Mouse (Mus musculus) cerebellum, adult 8-10 months (tissue): ENCODE results near the gene Sorcs1.

Experiments used
- DNase-seq: peaks from one replicate; pipeline ENCODE4 v3.0.0; 2022

Sorcs1 gene

DNA sequence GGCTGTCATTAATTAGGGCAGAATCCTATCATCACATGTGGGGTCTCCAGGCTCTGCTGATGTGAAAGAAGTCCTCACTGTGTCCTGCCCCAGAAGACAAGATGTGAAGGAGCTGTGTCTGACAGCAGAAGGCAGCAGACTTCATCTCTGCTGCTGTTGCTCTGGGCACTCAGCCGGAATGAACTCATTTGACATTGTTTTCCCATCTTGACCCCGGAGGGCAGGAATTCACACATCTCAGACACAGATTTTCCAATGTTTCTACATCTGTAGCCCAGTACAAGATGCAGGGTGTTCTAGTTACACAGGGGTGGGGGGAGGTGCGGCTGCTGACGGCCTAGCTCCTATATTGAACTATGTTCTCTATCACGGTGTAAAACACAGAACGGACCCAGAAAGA, 474.1 kb downstream of the Sorcs1 start:
- DNase-seq, result no peak

DNA sequence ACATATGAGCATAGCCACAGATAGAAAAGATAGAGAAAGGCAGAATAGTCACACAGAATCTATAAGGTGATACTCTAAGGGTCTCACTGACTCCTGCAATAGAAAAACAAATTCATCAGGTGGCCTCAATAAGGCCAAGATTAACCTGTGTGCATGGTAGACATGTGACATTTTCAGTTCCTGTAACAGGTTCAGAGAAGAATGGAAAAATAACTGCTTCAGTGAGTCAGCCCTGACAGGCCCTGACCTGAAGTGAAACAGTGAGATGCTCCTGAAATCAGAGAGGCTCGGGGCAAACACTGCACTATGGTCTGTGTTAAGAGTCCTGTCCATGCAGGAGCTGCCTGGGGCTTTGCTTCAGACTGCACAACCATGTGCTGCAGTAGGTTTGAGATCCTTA, 481.9 kb downstream of the Sorcs1 start:
- no peak for DNase-seq

DNA sequence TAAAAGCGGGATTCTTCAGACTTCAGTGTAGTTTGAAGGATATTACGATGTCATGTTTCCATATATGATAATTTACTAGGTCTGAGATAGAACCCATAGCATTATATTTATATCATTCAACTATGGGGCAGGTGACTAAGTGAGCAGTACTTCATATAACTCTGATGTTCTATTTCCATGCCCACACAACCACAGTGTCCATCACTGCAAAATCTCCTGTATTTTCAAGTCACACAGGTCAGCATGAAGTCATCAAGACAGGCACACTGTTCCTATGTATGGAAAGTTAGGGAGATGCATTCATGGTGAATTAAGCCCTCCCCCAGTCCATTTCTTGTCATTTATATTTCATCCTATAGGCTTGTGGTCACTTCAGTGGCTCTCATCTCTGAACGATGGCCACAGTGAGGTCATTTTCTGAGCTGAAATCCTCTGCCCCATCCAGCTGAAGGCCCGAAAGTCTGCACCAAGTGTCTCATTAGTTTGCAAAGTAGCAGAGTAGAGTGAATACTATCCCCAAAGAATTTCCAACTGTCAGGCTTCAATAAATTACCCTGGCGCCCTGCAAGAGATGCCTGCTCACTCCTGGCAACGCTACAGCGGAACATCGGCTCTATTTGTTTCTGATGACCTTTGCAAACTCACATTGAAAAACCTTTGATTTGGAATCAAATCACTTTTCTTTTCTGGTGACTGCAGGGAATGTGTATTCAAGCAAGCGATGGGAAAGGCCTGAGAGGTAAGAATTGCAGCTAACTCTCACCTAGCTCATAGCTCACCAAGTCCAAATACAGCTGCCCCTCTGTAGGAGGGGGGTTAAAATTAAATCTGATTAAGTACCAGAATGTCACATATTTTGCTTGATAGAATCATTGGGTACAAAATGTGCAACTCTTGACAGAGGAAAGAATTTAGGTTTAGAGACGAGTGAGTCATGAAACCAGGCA, 492.4 kb downstream of the Sorcs1 start:
- DNase-seq, result no peak

DNA sequence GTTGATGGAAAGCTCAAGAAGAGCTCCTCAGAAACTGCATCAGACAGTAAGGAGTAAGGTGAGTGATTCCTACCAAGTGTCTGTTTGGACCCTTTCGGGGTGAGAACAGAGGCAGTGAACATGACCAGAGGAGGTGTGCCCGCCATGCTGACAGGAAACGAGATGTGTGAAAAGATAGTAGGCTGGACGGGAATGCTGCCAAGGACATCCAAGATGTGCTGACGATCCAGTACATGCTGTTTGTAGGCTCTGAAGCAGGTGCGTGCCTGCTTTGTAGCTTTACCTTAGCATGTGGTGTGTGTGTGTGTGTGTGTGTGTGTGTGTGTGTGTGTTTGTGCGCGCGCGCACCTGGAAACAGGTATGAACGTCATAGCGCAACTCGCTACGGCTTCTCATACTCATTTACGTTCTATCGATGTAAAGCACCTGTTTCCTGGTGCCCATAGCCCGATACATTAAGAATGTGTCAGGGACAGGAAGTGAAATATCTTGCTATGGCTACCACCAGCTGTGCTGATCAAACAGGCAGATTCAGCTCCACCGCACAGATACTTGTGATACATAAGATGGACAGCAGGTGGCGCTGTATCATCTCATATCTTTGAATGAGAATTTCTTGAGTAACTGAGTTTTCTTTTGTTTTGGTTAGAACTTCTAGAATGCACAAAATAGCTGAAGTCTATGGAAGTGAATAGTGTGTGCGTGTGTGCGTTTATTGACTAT, 493.4 kb downstream of the Sorcs1 start:
- DNase-seq, result peak; percentile 11

DNA sequence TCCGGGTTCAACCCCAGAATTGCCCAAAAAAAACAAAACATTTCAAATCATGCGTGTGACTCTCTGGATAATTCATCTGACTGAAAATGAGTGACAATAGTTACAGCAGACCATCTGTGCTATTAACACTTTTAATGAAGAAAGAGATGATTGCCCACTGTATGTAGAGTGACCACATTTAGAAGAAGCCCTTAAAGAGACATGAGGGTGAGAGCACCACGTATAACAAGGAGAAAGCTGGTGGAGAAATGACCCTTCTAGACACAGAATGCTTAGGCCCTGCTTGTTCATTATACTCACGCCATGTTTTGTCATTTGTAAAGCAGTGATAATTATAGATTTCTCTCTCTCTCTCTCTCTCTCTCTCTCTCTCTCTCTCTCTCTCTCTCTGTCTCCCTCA, 499.6 kb downstream of the Sorcs1 start:
- no peak for DNase-seq

DNA sequence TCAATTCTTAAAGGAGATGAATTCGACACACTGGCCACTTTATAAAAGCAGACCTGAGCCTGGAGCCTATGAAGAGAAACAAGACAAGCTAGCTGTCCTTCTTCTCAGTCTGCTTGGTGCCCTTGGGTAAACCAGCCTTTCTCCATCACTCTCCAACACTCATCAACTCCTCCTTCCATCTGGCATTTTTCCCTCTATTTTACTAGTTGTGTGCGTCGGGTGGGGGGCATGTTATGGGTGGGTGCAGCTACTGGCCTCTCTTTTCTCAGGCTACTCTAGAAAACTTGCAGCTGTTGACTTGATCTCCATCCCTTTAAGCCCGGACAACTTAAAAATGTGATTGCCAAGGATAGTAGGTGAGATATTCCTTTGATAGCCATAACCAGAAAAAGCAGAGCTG, 500.3 kb downstream of the Sorcs1 start:
- DNase-seq, result no peak

DNA sequence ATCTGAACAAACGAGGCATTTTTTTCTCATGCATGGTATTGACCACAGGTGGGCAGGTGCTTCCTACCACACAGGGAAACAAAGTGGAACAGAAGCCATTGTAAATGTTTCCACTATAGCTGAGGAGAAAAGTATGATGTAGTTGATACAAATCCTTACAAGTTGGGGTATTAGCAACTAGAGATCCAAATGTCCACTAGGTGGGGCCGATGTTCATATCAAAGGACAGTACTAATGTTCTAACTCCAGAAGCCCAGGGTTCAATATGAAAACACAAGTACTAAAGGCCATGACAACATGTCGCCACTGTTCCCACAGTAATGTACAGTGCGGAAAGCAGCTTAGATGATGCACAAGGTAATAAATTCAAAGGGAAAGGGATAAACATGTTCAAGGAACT, 506.6 kb downstream of the Sorcs1 start:
- DNase-seq, result peak; percentile 1

DNA sequence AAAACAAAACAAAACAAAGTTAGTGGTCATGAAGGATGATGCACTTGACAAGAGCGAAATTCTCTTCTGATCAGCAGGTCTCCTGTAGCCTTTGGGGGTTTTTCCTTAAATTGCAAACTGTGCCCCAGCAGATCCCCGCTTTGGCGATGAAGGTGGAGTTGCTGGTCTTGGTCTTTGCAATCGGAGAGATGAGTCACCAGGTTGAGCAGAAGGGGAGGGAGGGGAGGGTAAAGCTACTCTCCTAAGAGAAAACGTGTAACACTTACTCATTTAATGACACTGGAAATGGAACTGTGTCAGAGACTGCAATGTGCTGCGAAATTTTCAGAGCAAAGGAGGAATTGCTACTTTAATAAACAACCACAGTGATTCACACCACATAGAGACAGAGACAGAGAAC, 527.3 kb downstream of the Sorcs1 start:
- DNase-seq, result no peak

DNA sequence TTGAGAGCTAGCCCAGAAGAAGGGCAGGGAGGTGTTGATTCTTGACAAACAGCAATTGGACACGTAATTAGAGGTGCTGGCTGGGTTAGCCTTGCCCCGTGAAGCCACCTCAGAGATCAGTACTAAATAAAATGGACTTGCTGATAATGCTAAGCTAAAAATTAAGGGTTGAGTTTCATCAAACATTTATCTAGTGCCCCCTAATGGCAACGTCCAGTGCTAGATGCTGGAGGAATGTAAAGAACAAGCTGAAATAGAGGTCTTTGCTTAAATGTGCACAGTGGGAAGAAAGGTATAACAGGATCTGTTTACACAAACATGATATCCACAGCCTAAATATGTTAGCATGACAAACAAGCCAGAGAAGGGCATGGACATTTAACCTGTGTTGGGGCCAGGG, 532.5 kb downstream of the Sorcs1 start:
- no peak for DNase-seq

DNA sequence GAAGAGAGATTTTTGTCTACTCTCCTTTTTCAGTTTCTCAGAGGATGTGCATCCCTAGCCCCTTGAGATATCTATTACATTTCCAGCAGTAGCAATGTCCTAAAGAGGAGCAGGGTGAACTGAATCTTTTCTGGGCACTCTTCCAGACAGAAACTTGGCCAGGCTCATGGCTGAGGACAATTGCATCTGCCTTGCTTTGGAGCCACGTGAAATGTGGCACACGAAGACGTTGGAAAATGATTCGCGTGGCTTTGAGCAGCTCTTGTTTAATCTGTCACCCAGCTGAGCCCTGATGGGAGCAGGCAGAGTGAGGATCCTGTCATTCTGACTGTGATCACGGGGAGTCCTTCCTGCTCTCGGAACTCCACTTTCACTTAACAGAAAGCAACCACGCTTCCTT, 536.6 kb downstream of the Sorcs1 start:
- DNase-seq, result no peak

DNA sequence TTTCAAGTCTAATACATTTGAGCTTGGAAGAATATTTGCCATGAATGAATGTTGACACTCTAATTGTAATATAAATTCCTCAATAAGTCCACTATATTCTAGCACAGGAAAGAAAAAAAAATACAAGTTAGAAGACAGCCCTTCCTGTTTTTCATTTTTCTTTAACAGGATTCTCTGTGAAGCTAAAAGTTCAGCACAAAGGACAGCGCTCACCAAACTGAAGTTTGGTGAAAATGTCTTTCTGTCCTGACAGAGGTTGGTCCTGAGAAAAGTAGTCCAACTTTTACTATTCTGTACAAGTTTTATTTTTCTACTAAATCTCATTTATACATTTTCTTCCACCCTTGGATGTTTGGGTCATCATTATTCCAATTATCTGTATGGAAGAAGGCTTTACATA, 543.8 kb downstream of the Sorcs1 start:
- no peak for DNase-seq

DNA sequence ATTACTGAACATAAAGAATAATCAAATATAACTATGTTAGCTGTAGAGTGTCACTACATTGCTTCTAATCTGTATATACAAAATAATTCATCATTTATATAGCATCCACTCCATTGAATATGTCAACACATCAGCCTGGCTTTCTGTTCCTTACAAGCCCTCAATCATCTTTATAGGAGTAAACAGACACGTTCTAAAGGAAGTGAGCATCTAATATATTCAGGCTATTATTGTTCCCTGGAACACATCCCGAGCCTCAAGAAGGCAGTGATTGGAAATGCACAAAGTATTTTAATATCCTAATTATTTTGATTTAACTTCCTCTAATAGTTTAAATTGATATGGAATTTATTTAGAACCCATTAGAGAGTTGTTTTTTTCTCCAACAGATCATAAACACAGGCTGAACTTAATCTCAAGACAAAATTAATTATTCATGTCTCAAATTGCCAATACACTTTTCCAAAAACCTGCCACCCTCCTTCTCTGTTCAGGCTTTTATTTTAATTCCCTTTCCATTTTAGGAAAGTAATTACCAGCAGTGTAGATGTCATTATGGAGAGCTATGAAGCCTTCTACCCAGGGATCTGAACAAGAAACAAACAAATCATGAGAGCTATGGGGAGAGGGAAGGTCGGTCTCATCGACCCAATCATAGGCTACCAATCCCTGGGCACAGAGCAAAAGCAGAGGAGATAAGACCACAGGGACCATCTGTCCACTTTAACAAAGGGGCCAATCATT, 572.4 kb downstream of the Sorcs1 start:
- DNase-seq, result no peak
